ENCODE assay signal across 18 mouse cellular contexts in genomic region chr17:50036751-50037385, GRCm38 (mm10).
DNase-seq lines count a peak whose midpoint lies in the region; ATAC-seq and TF ChIP-seq lines count a peak whose summit lies in the region.
"Had no signal": no experiment of that assay in that cellular context is flagged by ENCODE, and none has a peak within 500 bp of the region (broad histone marks: within the 10 kb centered on the region; RNA-seq: fewer than 3 reads in every experiment).

No protein-coding gene starts in this region.

- peak overlapping the region; percentile 57 for H3K27ac ChIP-seq in forebrain, embryonic 12.5 days
- no peak overlapping the region for H3K27ac ChIP-seq in forebrain, embryonic 11.5 days (ENCODE audit: low read depth, low read length)
- H3K27ac ChIP-seq in layer of hippocampus, adult 2 months = peak overlapping the region; percentile 77
- H3K27ac ChIP-seq in forebrain, postnatal 0 days (ENCODE audit: low read depth, low read length) = no peak overlapping the region
- H3K27ac ChIP-seq: heart, embryonic 15.5 days; midbrain, embryonic 12.5 days; stomach, embryonic 15.5 days had no signal

- ATAC-seq in forebrain, embryonic 12.5 days (ENCODE audit: low FRiP score) = no peak
- no peak for ATAC-seq in forebrain, embryonic 11.5 days (replicated peaks; ENCODE audit: low FRiP score)
- peak; percentile 56 for ATAC-seq in forebrain, postnatal 0 days
- ATAC-seq: CD4-positive, CD25-positive, alpha-beta regulatory T cell, adult 4 months had no signal

- no peak overlapping the region for H3K4me2 ChIP-seq in forebrain, embryonic 12.5 days
- no peak overlapping the region for H3K4me2 ChIP-seq in forebrain, embryonic 11.5 days (ENCODE audit: low read depth, low read length, severe bottlenecking)
- H3K4me2 ChIP-seq in forebrain, postnatal 0 days (ENCODE audit: low read depth) = no peak overlapping the region
- H3K4me2 ChIP-seq: heart, embryonic 15.5 days; midbrain, embryonic 12.5 days; stomach, embryonic 15.5 days had no signal

- no peak overlapping the region for H3K9ac ChIP-seq in forebrain, embryonic 12.5 days
- H3K9ac ChIP-seq in forebrain, embryonic 11.5 days (ENCODE audit: low read length) = no peak overlapping the region
- 0 out of 2 replicates have a peak overlapping the region, but pooled peaks have one; percentile 1 for H3K9ac ChIP-seq in forebrain, postnatal 0 days
- H3K9ac ChIP-seq: heart, embryonic 15.5 days; midbrain, embryonic 12.5 days; stomach, embryonic 15.5 days had no signal

- H3K36me3 ChIP-seq in forebrain, embryonic 12.5 days (replicated peaks) = no peaks in the 10 kb centered on the region
- no peaks in the 10 kb centered on the region for H3K36me3 ChIP-seq in forebrain, embryonic 11.5 days (ENCODE audit: control insufficient read depth, insufficient read depth, low read length)
- no peaks in the 10 kb centered on the region for H3K36me3 ChIP-seq in forebrain, postnatal 0 days (ENCODE audit: insufficient read depth)
- H3K36me3 ChIP-seq: G1E; midbrain, embryonic 12.5 days; stomach, embryonic 15.5 days had no signal

- 57% methylated on average over 14 of the region's 14 CpGs for WGBS in forebrain, embryonic 12.5 days
- WGBS in forebrain, embryonic 11.5 days = 74% methylated on average over 14 of the region's 14 CpGs
- WGBS in forebrain, postnatal 0 days = 39% methylated on average over 14 of the region's 14 CpGs

- no peak for DNase-seq in forebrain, embryonic 11.5 days (ENCODE audit: low spot score)
- no peak for DNase-seq in layer of hippocampus, adult 2 months (ENCODE audit: low spot score in 2 of 2)
- DNase-seq in layer of hippocampus, adult 11-12 months (ENCODE audit: low spot score) = no peak
- DNase-seq in forebrain, postnatal 0 days = no peak
- DNase-seq in retina, postnatal 1 day = peak; percentile 76
- no peak for DNase-seq in frontal cortex, adult 2 months (ENCODE audit: extremely low spot score in 1 of 2, low spot score in 1 of 2)
- no peak for DNase-seq in lung, adult 18-20 months
- DNase-seq: cerebellum, postnatal 10 days; kidney, adult 18-20 months; kidney, postnatal 10 days; lung, adult 2 months; lung, postnatal 36 days had no signal

- peaks cover 14% of the 10 kb centered on the region; the same call in 1 of the 2 replicates for H3K4me1 ChIP-seq in forebrain, embryonic 12.5 days
- 0 out of 2 replicates have a peak, but pooled peaks cover 2% of the 10 kb centered on the region for H3K4me1 ChIP-seq in forebrain, embryonic 11.5 days (replicated peaks; ENCODE audit: control insufficient read depth, insufficient read depth, low read length)
- H3K4me1 ChIP-seq in forebrain, postnatal 0 days (ENCODE audit: insufficient read depth) = peaks cover 2% of the 10 kb centered on the region; the same call in 1 of the 2 replicates
- H3K4me1 ChIP-seq: stomach, embryonic 15.5 days had no signal

- TF ChIP-seq CTCF in layer of hippocampus, adult 2 months (conservative IDR thresholded peaks at IDR 0.05) = no peak
- no peak for TF ChIP-seq CTCF in forebrain, postnatal 0 days (IDR thresholded peaks at IDR 0.05; ENCODE audit: low read depth)

- no peaks in the 10 kb centered on the region for H3K27me3 ChIP-seq in forebrain, embryonic 12.5 days
- H3K27me3 ChIP-seq in forebrain, embryonic 11.5 days (ENCODE audit: control insufficient read depth, insufficient read depth, low read length) = no peaks in the 10 kb centered on the region
- no peaks in the 10 kb centered on the region for H3K27me3 ChIP-seq in forebrain, postnatal 0 days (ENCODE audit: insufficient read depth, low read length)
- H3K27me3 ChIP-seq: heart, embryonic 15.5 days; stomach, embryonic 15.5 days had no signal

- H3K9me3 ChIP-seq in forebrain, embryonic 12.5 days = no peaks in the 10 kb centered on the region
- H3K9me3 ChIP-seq in forebrain, embryonic 11.5 days (ENCODE audit: control insufficient read depth, low read length) = no peaks in the 10 kb centered on the region
- H3K9me3 ChIP-seq in forebrain, postnatal 0 days (ENCODE audit: low read length) = no peaks in the 10 kb centered on the region
- H3K9me3 ChIP-seq: heart, embryonic 15.5 days; midbrain, embryonic 12.5 days; stomach, embryonic 15.5 days had no signal

- H3K4me3 ChIP-seq in forebrain, embryonic 12.5 days (replicated peaks) = no peak overlapping the region
- no peak overlapping the region for H3K4me3 ChIP-seq in forebrain, embryonic 11.5 days (ENCODE audit: low read depth, low read length)
- H3K4me3 ChIP-seq in layer of hippocampus, adult 2 months = no peak overlapping the region; the same call in 1 of the 2 replicates
- H3K4me3 ChIP-seq in forebrain, postnatal 0 days (ENCODE audit: low read depth, low read length) = no peak overlapping the region
- H3K4me3 ChIP-seq: heart, embryonic 15.5 days; midbrain, embryonic 12.5 days; stomach, embryonic 15.5 days had no signal

Comparison
In these comparisons a context has a peak if more than half of its experiments do, and no peak if none do; other contexts are left out.
1. H3K27ac ChIP-seq: peak in forebrain, embryonic 12.5 days (single experiment) and layer of hippocampus, adult 2 months (single experiment); none in forebrain, embryonic 11.5 days (single experiment) and forebrain, postnatal 0 days (single experiment).